Mouse (Mus musculus): Measurements from ENCODE around the gene Tmem30a.

DNA sequence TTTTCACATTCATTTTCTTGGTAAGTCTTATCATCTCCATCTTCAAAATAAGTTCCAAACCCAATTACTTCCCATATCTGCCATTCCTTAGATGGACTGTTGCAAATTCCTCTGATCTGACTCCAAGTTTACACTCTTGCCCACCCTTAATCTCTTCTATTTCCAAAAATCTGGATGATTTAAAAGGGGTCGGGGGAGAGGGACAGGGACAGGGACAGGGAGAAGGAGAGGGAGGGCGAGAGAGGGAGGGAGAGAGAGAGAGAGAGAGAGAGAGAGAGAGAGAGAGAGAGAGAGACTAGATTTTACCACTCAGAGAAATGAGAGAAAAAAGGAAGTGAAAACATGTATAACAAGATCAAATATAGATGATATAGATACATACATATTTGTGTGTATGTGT is 30.5 kb upstream of the Tmem30a start:
- TF ChIP-seq CTCF (IDR thresholded peaks at IDR 0.05; ENCODE audit: low read depth, low read length), result no peak
- no peak for TF ChIP-seq GATA1 (IDR thresholded peaks at IDR 0.05; ENCODE audit: borderline replicate concordance, low read length)
- no peak for TF ChIP-seq GATA2 (IDR thresholded peaks at IDR 0.05; ENCODE audit: borderline replicate concordance, low read depth, low read length)
- no peak for TF ChIP-seq POLR2AphosphoS5 (IDR thresholded peaks at IDR 0.05; ENCODE audit: insufficient replicate concordance, low read depth, low read length)
- TF ChIP-seq TAL1 (conservative IDR thresholded peaks at IDR 0.05; ENCODE audit: low read depth, low read length), result no peak

All from G1E (cell line).